Mouse (Mus musculus) layer of hippocampus, adult 18-20 months (tissue): Measurements from ENCODE around the gene Sept4. TPM values are rescaled to one million over a fixed set of nuclear protein-coding genes. Genes with fewer than 3 reads are reported as not detected.

Experiments used
- DNase-seq, 2 experiments: peaks; one replicate each; pipeline ENCODE4 v3.0.0; 2022; ENCODE audit warnings: low spot score in 2 of 2
- total RNA-seq, 2 experiments: library from RNA; stranded (reverse); gene quantifications; 2 replicates each; pipeline ENCODE4 v1.2.3; 2021

The Sept4 gene
- total RNA-seq, 2 experiments from 2014 or later: 172 to 222 TPM

- no peak for DNase-seq
Measured at GRCm38 (mm10) chr11:87596492-87596891, 27.8 kb downstream of the Sept4 start.

- DNase-seq: no peak
Measured at GRCm38 (mm10) chr11:87597061-87597460, 28.4 kb downstream of the Sept4 start.

- no peak for DNase-seq
Measured at GRCm38 (mm10) chr11:87599395-87600089, 30.8 kb downstream of the Sept4 start.

- DNase-seq: no peak
Measured at GRCm38 (mm10) chr11:87600322-87600853, 31.7 kb downstream of the Sept4 start.

GRCm38 (mm10) chr11:87602234-87602633 is 33.5 kb downstream of the Sept4 start:
- no peak for DNase-seq

GRCm38 (mm10) chr11:87603571-87603970 is 34.9 kb downstream of the Sept4 start:
- DNase-seq: no peak

- no peak for DNase-seq
Measured at GRCm38 (mm10) chr11:87609264-87609663, 40.6 kb downstream of the Sept4 start.

GRCm38 (mm10) chr11:87611547-87611946 is 42.8 kb downstream of the Sept4 start:
- DNase-seq: no peak

GRCm38 (mm10) chr11:87613972-87614371 is 45.3 kb downstream of the Sept4 start:
- DNase-seq: no peak

GRCm38 (mm10) chr11:87615551-87615950 is 46.8 kb downstream of the Sept4 start:
- DNase-seq: no peak

GRCm38 (mm10) chr11:87615952-87616351 is 47.2 kb downstream of the Sept4 start:
- peak in 1 of 2 experiments; percentile 55 for DNase-seq

- DNase-seq: no peak
Measured at GRCm38 (mm10) chr11:87616790-87617474, 48.2 kb downstream of the Sept4 start, which contains the start of gene Hsf5. Gene Hsf5 (plus strand): TSS chr11:87617164.

GRCm38 (mm10) chr11:87617606-87618005 is 48.9 kb downstream of the Sept4 start:
- DNase-seq: no peak

- no peak for DNase-seq
Measured at GRCm38 (mm10) chr11:87623160-87623559, 54.5 kb downstream of the Sept4 start.

- peak in 1 of 2 experiments; percentile 22 for DNase-seq
Measured at GRCm38 (mm10) chr11:87629859-87630258, 61.2 kb downstream of the Sept4 start.

GRCm38 (mm10) chr11:87638793-87639192 is 70.1 kb downstream of the Sept4 start:
- no peak for DNase-seq

- no peak for DNase-seq
Measured at GRCm38 (mm10) chr11:87639206-87639605, 70.5 kb downstream of the Sept4 start.

Other genes with a start within 250 kb of the Sept4 start
- 100 to 1,000 TPM; 239 to 249 TPM for gene Ppm1e, start 209.9 kb upstream of the Sept4 start, total RNA-seq
- 1 to 10 TPM; 4.5 to 4.6 TPM for gene Rad51c, start 163.9 kb upstream of the Sept4 start, total RNA-seq
- under 1 TPM; 0.15 to 0.23 TPM for gene Tex14, start 163.8 kb upstream of the Sept4 start, total RNA-seq
- gene Gm11492, start 2.2 kb upstream of the Sept4 start, total RNA-seq: not detected
- gene Mtmr4, start 23.3 kb downstream of the Sept4 start, total RNA-seq: 10 to 100 TPM; 91.7 to 96.4 TPM
- gene Hsf5, start 48.3 kb downstream of the Sept4 start, total RNA-seq: under 1 TPM; 0.47 to 0.66 TPM
- 1 to 10 TPM; 2.5 to 3.1 TPM for gene Rnf43, start 93.8 kb downstream of the Sept4 start, total RNA-seq
- 10 to 100 TPM; 75.6 to 77.3 TPM for gene Supt4a, start 168.6 kb downstream of the Sept4 start, total RNA-seq
- gene Tspoap1, start 191.6 kb downstream of the Sept4 start, total RNA-seq: 100 to 1,000 TPM; 128 to 144 TPM
- gene Mpo, start 224.7 kb downstream of the Sept4 start, total RNA-seq: under 1 TPM in 1 of 2 experiments, not detected in 1; 0.22 TPM